Mouse (Mus musculus): Measurements from ENCODE around the gene Adad1.

The Adad1 gene

GRCm38 (mm10) chr3:37063406-37063805 is at the start of gene Adad1:
Gene Adad1 (plus strand): TSS chr3:37063527.
- no peak for DNase-seq (ENCODE audit: low spot score)

GRCm38 (mm10) chr3:37037979-37038378 is 25.3 kb upstream of the Adad1 start:
- DNase-seq (ENCODE audit: low spot score): no peak

DNA sequence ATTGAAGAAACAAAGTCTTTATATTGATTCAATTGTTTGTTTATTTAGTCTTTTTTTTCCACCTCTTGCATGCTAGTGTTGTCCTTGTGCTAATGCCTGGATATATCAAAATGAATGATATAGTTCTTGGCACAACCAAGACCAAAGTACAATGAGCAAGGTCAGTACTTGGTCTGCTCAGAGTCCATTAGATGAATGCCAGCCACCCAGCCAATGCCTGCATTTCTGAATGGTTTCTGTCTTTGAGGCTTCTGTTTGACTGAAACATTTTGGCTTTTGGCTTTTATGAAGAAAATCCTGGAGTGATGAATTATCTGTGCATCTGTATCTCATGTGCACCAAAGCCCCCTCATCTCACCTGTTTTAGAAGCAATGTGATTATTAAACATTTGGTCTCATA is 23.5 kb upstream of the Adad1 start:
- no peak for DNase-seq (ENCODE audit: low spot score)

DNA sequence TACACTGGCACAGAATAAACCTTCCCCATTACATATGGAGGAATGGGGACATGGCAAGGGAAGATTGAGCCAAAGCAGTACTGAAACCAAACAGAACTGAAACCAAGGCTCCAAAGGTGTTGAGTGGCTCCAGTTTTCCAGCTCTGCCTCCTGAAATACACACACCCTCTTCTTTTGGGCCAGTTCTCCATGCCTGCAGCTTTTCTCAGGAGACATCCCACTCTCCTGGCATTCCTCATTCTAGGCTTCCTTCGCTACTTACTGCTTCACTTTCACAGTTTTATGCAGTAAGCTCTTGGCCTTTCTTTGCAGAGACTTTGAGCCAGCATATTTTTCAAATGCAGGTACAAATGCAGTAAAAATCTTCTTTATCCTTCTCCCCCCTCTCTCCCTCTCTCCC is 11.8 kb upstream of the Adad1 start:
- no peak for DNase-seq (ENCODE audit: low spot score)

DNA sequence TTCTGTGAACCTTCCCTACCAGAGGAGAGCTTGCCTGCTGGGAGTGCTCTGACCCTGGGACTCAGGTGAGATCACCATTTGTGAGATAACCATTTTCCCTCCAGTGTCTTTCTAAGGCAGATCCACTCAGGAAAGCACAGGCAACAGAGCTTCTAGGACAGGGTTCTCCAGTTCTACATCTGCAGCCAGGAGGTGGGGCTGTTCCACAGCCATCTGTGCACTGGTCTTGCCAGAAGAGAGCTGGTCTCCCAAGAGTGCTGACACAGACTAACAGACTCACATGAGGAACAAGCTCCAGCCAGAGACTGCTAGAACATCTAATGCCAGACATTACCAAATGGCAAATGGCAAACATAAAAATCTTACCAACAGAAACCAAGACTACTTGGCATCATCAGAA is 9.9 kb downstream of the Adad1 start:
- no peak for DNase-seq (ENCODE audit: low spot score)

- no peak for DNase-seq (ENCODE audit: low spot score)
Observed at GRCm38 (mm10) chr3:37084860-37085259, 21.5 kb downstream of the Adad1 start.

GRCm38 (mm10) chr3:37090721-37091120 is 27.4 kb downstream of the Adad1 start:
- DNase-seq (ENCODE audit: low spot score): no peak

DNA sequence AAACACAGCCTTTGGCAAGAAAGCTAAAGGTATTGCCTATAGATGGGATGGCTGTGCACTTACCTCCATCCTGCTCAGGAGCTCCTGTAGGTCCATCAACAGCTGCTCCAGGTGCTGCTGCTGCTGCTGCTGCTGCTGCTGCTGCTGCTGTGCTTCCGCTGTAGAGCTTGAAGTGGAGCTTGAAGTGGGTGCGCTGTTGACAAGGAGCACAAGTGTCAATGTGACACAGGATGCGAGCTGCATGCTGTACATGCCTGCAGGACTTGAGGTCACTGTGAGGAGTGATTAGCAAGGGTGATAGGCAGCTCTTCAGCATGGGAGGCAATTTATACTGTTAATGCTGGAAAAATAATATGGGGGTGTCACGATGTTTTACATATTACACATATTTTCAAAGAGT is 62.3 kb downstream of the Adad1 start, which contains the start of gene Il2:
Gene Il2 (minus strand): TSS at position 305 of the 400 bp plus-strand sequence.
- DNase-seq (ENCODE audit: low spot score): no peak

- DNase-seq (ENCODE audit: low spot score): no peak
Observed at GRCm38 (mm10) chr3:37126162-37126561, 62.8 kb downstream of the Adad1 start.

GRCm38 (mm10) chr3:37128269-37128668 is 64.9 kb downstream of the Adad1 start:
- DNase-seq (ENCODE audit: low spot score): no peak

- no peak for DNase-seq (ENCODE audit: low spot score)
Observed at GRCm38 (mm10) chr3:37129063-37129462, 65.7 kb downstream of the Adad1 start.

DNA sequence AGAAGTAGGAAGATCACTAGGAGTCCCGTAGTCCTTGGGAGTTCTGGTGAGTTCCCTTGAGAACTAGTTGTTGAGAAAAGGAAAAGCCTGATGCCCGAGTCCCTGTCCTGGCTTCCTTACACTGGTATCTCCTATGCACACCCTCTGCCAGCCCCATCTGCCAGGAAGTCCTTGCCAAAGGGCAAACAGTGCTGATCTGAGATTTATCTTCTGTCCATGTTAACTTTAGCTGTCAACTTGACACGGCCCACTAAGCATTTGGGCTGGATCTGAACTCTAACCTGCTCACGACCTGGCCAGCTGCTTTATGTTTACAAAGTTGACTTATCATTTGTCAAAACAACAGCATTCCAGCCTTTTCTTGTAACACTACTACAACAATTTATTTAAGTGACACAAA is 73.9 kb downstream of the Adad1 start:
- DNase-seq (ENCODE audit: low spot score): no peak

DNA sequence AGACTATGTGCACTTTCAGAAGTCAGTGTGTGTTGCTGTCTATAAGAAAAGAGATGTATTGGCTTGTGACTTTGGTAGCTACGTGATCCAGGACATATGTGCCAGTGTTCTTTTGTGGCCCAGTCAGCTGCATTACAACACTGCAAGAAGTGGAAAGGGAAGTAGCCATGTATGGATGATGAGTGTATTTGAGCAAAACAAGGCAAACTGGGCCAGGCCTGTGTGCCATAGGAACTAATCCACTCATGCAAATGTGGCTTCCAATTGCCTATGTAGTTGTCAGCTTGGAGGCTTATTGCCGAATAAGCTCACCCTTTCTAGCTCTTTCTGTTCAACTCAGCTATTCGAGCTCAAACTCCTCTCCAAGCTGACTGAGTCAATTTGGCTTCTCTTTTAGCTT is 75.9 kb downstream of the Adad1 start:
- DNase-seq (ENCODE audit: low spot score): no peak

- DNase-seq (ENCODE audit: low spot score): no peak
Observed at GRCm38 (mm10) chr3:37140168-37140906, 77.0 kb downstream of the Adad1 start.

DNA sequence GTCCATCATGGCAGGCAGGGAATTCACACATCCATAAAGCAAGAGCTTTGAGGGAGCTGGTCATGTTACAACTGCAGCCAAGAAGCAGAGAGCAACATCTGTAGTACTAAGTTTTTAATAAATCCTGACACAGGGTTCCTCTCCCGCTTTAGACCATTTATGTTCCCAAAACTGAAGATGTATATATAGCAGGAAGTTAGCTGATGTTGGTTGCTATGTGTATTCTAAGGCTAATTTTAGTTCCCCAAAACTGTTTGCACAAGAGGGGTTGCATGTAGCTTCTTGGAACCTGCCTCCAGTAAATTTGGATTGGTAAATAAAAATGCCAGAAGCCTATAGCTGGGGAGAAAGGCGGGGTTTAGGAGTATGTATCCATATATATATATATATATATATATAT is 78.5 kb downstream of the Adad1 start:
- DNase-seq (ENCODE audit: low spot score): no peak

GRCm38 (mm10) chr3:37144979-37145378 is 81.7 kb downstream of the Adad1 start:
- no peak for DNase-seq (ENCODE audit: low spot score)

GRCm38 (mm10) chr3:37146406-37146805 is 83.1 kb downstream of the Adad1 start:
- no peak for DNase-seq (ENCODE audit: low spot score)

DNA sequence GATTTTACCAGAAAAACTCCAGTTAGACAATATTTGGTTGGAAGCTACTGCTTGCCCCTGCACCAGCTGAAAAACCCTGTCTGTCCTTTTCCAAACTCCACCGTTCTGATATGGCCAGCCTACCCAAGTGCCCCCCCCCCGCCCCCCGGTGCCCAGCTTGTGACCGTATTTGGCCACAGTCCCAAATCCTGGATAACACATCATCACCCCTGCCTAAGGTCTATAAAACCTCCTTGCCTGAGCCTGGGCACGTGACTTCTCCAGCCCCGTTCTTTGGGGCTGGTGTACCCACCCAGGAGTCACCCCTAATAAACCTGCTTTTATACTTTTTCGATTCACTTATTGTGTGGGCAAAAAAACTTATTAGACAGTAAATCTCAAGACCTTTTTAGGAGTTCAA is 83.5 kb downstream of the Adad1 start:
- DNase-seq (ENCODE audit: low spot score): no peak

- DNase-seq (ENCODE audit: low spot score): no peak
Observed at GRCm38 (mm10) chr3:37152274-37152673, 88.9 kb downstream of the Adad1 start.

GRCm38 (mm10) chr3:37153004-37153403 is 89.7 kb downstream of the Adad1 start:
- no peak for DNase-seq (ENCODE audit: low spot score)

DNA sequence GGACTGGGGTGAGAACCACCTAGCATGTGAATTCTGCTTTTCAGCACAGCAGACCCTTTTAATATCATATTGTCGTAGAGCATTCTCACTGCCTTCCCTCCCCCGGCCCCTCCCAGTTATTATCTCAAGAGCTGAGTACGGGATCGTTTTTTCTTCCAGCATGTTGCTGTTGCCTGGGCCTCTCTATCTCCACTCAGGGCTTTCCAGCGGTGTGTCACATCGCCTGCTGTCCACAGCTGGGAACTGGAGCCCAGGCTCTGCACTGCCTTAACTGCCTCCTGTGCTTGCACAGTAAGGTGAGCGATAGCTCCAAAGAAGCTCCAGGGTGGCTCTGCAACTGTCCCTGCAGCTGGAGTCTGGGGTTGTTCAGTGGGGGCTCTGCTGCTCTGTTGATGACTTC is 91.1 kb downstream of the Adad1 start:
- DNase-seq (ENCODE audit: low spot score): no peak

- no peak for DNase-seq (ENCODE audit: low spot score)
Observed at GRCm38 (mm10) chr3:37157082-37157481, 93.8 kb downstream of the Adad1 start.

DNA sequence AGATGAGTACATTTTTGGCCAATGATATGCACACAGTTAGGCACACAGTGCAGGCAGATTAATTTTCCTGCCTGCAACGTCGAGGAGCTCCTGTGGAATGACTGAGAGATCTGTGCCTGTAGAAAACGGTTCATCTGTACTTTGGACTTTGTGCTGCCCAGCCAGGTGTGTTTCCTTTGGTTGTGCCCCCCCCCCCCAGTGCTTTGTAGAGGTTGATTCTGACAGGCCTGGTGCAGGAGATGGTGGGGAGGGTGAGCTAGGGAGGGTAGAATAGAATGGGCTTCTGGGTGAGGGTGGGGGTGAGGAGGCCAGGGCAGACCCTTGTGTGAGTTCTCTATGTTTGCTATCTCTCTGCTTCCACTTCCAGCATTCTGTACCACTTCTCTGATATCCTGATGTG is 94.9 kb downstream of the Adad1 start:
- DNase-seq (ENCODE audit: low spot score): no peak

DNA sequence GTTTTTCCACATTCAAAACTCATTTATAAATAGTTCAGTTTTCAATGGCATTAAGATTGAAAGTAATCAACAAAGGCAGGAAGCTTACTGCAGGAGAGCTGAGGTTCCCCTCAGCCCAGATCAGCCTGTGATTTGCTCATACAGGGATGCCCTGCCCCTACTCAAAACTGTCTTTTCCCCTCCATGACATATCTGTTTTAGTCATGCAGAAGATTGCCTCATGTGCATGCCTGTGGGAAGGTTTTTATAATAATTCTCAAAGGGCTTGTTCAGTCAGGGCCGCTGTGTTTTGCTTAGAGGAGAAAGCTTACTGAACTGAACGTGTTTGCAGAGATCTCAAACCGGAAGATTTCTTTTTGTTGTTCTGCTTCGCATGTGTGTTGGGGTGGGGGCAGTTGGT is 97.8 kb downstream of the Adad1 start:
- DNase-seq (ENCODE audit: low spot score): no peak

Data from left cerebral cortex, adult 11 months (tissue).